Mouse (Mus musculus): Measurements from ENCODE around the gene Nt5dc1. TPM values are rescaled to one million over a fixed set of nuclear protein-coding genes. Genes with fewer than 3 reads are reported as not detected.
A peak's percentile ranks its signal among the peaks of the same experiment; 100 is the strongest.

The Nt5dc1 gene
- total and polyA plus RNA-seq, 3 experiments, result 4.0 to 10.6 (median 10.0) TPM

DNA sequence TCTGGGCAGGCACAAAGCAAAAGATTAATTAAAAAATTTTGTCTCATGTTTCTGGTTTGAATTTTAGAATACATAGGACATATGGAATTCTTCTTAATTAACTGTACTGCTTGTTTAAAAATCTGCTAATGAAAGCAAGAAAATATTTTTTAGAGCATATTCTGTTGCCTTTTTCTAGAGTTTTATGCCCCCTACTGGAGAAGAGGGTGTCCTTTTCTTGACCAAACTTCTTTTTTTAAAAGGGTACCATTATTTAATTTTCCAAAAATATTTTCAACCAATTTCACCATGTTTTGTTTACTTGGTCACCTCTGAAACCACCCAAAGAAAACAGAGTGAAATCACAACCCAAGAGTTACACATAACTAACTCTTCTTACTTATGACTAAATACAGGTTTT is 19.1 kb downstream of the Nt5dc1 start:
- DNase-seq, result no peak
- no peaks in the 10 kb centered on the region for H3K79me2 ChIP-seq (replicated peaks; ENCODE audit: control insufficient read depth, insufficient read depth, low read length)
- intact Hi-C loops (cut with DNase I), result no loop called here
- no peak overlapping the region for H3K4me3 ChIP-seq
- H3K27me3 ChIP-seq (ENCODE audit: control insufficient read depth, insufficient read depth, low read length), result no peaks in the 10 kb centered on the region
- no peak for TF ChIP-seq POLR2A (IDR thresholded peaks at IDR 0.05; ENCODE audit: insufficient read depth, low read depth, low read length)
- peak; percentile 50 for TF ChIP-seq CTCF (IDR thresholded peaks at IDR 0.05)
- no peak for TF ChIP-seq EP300 (IDR thresholded peaks at IDR 0.05; ENCODE audit: insufficient read depth, low read depth, low read length)
- 0 out of 2 replicates have a peak, but pooled peaks cover 2% of the 10 kb centered on the region for H3K36me3 ChIP-seq (ENCODE audit: control insufficient read depth, insufficient read depth, low read length)
- no peaks in the 10 kb centered on the region for H3K4me1 ChIP-seq (ENCODE audit: control insufficient read depth, insufficient read depth, low read length)
- H3K27ac ChIP-seq, result no peak overlapping the region
- H3K9ac ChIP-seq (ENCODE audit: low read depth, low read length), result no peak overlapping the region

- H3K27ac ChIP-seq, result no peak overlapping the region
- no peak for DNase-seq
- intact Hi-C loops (cut with DNase I), result no loop called here
- 95% methylated on average over 4 of the region's 4 CpGs for WGBS
- H3K9ac ChIP-seq (ENCODE audit: low read depth, low read length), result no peak overlapping the region
- H3K79me2 ChIP-seq (replicated peaks; ENCODE audit: control insufficient read depth, insufficient read depth, low read length), result no peaks in the 10 kb centered on the region
- TF ChIP-seq EP300 (IDR thresholded peaks at IDR 0.05; ENCODE audit: insufficient read depth, low read depth, low read length), result no peak
- no peak for TF ChIP-seq POLR2A (IDR thresholded peaks at IDR 0.05; ENCODE audit: insufficient read depth, low read depth, low read length)
- no peak for TF ChIP-seq CTCF (IDR thresholded peaks at IDR 0.05)
- H3K27me3 ChIP-seq (ENCODE audit: control insufficient read depth, insufficient read depth, low read length), result no peaks in the 10 kb centered on the region
- no peaks in the 10 kb centered on the region for H3K4me1 ChIP-seq (ENCODE audit: control insufficient read depth, insufficient read depth, low read length)
- no peak overlapping the region for H3K4me3 ChIP-seq
- 0 out of 2 replicates have a peak, but pooled peaks cover 2% of the 10 kb centered on the region for H3K36me3 ChIP-seq (ENCODE audit: control insufficient read depth, insufficient read depth, low read length)
These were observed 21.4 kb downstream of the Nt5dc1 start for GRCm38 (mm10) chr10:34396959-34397358.

GRCm38 (mm10) chr10:34389681-34390080 is 28.7 kb downstream of the Nt5dc1 start, which contains the start of gene Col10a1:
Gene Col10a1 (plus strand): TSS chr10:34389981.
- no peaks in the 10 kb centered on the region for H3K27me3 ChIP-seq (ENCODE audit: control insufficient read depth, insufficient read depth, low read length)
- TF ChIP-seq CTCF (IDR thresholded peaks at IDR 0.05) (no peak), POLR2A (IDR thresholded peaks at IDR 0.05; ENCODE audit: insufficient read depth, low read depth, low read length) (no peak), EP300 (IDR thresholded peaks at IDR 0.05; ENCODE audit: insufficient read depth, low read depth, low read length) (no peak)
- H3K27ac ChIP-seq, result no peak within 1 kb of the TSS
- H3K9ac ChIP-seq (ENCODE audit: low read depth, low read length), result no peak within 1 kb of the TSS
- no peaks in the 10 kb centered on the region for H3K4me1 ChIP-seq (ENCODE audit: control insufficient read depth, insufficient read depth, low read length)
- H3K4me3 ChIP-seq, result no peak within 1 kb of the TSS
- intact Hi-C loops (cut with DNase I), result no loop called here
- WGBS, result 82% methylated on average over 8 of the region's 8 CpGs
- no peak for DNase-seq
- no peaks in the 10 kb centered on the region for H3K36me3 ChIP-seq (ENCODE audit: control insufficient read depth, insufficient read depth, low read length)
- H3K79me2 ChIP-seq (replicated peaks; ENCODE audit: control insufficient read depth, insufficient read depth, low read length), result no peaks in the 10 kb centered on the region

- no peaks in the 10 kb centered on the region for H3K27me3 ChIP-seq (ENCODE audit: control insufficient read depth, insufficient read depth, low read length)
- WGBS, result 57% methylated on average over 5 of the region's 5 CpGs
- intact Hi-C loops (cut with DNase I), result no loop called here
- H3K36me3 ChIP-seq (ENCODE audit: control insufficient read depth, insufficient read depth, low read length), result no peaks in the 10 kb centered on the region
- no peak for DNase-seq
- no peak overlapping the region for H3K9ac ChIP-seq (ENCODE audit: low read depth, low read length)
- H3K27ac ChIP-seq, result no peak overlapping the region
- no peak overlapping the region for H3K4me3 ChIP-seq
- no peak for TF ChIP-seq CTCF (IDR thresholded peaks at IDR 0.05)
- TF ChIP-seq POLR2A (IDR thresholded peaks at IDR 0.05; ENCODE audit: insufficient read depth, low read depth, low read length), result no peak
- no peaks in the 10 kb centered on the region for H3K4me1 ChIP-seq (ENCODE audit: control insufficient read depth, insufficient read depth, low read length)
- no peaks in the 10 kb centered on the region for H3K79me2 ChIP-seq (replicated peaks; ENCODE audit: control insufficient read depth, insufficient read depth, low read length)
These were observed 32.7 kb downstream of the Nt5dc1 start for GRCm38 (mm10) chr10:34385636-34386035.

DNA sequence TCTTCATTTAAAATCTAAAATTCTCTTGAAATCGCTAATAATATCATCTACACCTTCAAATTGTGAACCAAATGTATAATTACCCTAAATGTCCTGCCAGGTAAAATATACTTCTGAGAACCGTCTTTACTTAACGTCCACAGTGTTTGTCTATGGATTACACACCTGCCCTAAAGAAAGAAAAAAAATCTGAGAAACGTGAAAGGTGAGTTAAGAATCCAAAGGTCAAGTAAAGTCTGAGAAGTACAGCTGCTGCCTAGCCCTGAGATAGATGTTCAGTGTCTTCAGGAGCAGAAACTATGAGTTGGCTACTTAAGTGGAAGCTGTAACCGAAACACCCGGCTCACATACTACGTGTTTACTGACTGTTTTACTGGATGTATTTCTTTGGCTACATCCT is 45.0 kb downstream of the Nt5dc1 start:
- intact Hi-C loops (cut with DNase I), result no loop called here
- Histone ChIP-seq H3K27ac (no peak overlapping the region), H3K27me3 (ENCODE audit: control insufficient read depth, insufficient read depth, low read length) (no peaks in the 10 kb centered on the region), H3K79me2 (replicated peaks; ENCODE audit: control insufficient read depth, insufficient read depth, low read length) (no peaks in the 10 kb centered on the region), H3K4me1 (ENCODE audit: control insufficient read depth, insufficient read depth, low read length) (no peaks in the 10 kb centered on the region), H3K9ac (ENCODE audit: low read depth, low read length) (no peak overlapping the region), H3K36me3 (ENCODE audit: control insufficient read depth, insufficient read depth, low read length) (no peaks in the 10 kb centered on the region), H3K4me3 (no peak overlapping the region)
- no peak for DNase-seq
- TF ChIP-seq EP300 (IDR thresholded peaks at IDR 0.05; ENCODE audit: insufficient read depth, low read depth, low read length), result no peak
- TF ChIP-seq POLR2A (IDR thresholded peaks at IDR 0.05; ENCODE audit: insufficient read depth, low read depth, low read length), result no peak
- TF ChIP-seq CTCF (IDR thresholded peaks at IDR 0.05), result no peak
- 93% methylated on average over 7 of the region's 7 CpGs for WGBS

DNA sequence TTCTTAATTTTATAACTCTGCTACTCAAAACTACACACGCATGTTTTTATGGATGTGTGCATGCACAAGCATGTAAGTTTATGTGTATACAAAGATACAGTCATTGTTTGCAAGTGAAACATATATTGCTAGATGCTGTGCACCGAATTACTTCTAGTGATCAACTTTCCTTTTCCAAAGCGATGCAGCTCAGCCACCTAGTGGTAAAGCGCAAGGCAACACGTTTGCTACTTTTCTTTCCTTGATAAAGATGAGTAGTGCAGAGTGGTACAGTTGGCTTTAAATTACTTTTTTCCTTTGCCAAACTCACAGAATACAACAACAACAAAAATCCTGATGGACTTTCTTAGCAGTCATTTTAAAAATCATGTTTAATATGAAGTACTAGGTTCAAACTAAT is 50.2 kb downstream of the Nt5dc1 start:
- H3K9ac ChIP-seq (ENCODE audit: low read depth, low read length), result no peak overlapping the region
- H3K36me3 ChIP-seq (ENCODE audit: control insufficient read depth, insufficient read depth, low read length), result no peaks in the 10 kb centered on the region
- H3K27me3 ChIP-seq (ENCODE audit: control insufficient read depth, insufficient read depth, low read length), result no peaks in the 10 kb centered on the region
- H3K27ac ChIP-seq, result no peak overlapping the region
- WGBS, result 64% methylated on average over 5 of the region's 5 CpGs
- H3K4me1 ChIP-seq (ENCODE audit: control insufficient read depth, insufficient read depth, low read length), result no peaks in the 10 kb centered on the region
- no peaks in the 10 kb centered on the region for H3K79me2 ChIP-seq (replicated peaks; ENCODE audit: control insufficient read depth, insufficient read depth, low read length)
- intact Hi-C loops (cut with DNase I), result no loop called here
- TF ChIP-seq POLR2A (IDR thresholded peaks at IDR 0.05; ENCODE audit: insufficient read depth, low read depth, low read length), result no peak
- TF ChIP-seq CTCF (IDR thresholded peaks at IDR 0.05), result peak; percentile 55
- no peak for TF ChIP-seq EP300 (IDR thresholded peaks at IDR 0.05; ENCODE audit: insufficient read depth, low read depth, low read length)
- H3K4me3 ChIP-seq, result no peak overlapping the region
- no peak for DNase-seq
